Mouse (Mus musculus): ENCODE measurements around the gene Vmn2r67. TPM values are rescaled to one million over a fixed set of nuclear protein-coding genes. Genes with fewer than 3 reads are reported as not detected.
"Not testable (repeated sequence)": the region's sequence is repeated elsewhere in the genome, so short reads cannot be mapped to it uniquely, and the experiment has no call there.

The Vmn2r67 gene
- not detected in 2 replicates for polyA plus RNA-seq (2016; fragmentation: Nextera tagmentation; extraction: Ambion mirVana)

DNA sequence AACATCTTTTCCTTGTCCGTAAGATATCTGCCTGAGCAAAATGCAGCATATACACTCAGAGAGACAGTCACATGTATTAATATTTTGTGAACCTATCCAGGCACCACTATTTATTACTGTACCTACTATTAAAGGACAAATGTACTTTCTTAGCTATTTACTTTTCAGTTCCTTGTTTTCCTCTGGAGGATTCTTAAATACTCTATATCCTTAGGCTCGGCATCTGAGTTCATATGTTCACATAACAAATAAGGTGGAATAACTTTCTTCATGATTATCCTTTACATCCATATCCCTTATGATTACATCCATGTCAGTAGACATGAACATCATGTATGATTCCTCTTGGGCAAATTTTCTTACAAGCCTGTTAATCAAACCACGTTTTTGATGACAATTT lies at the start of gene Vmn2r67:
Gene Vmn2r67, minus strand, starts transcription at position 101 of the 400 bp plus-strand sequence.
- Histone ChIP-seq H3K4me3 (no peak within 1 kb of the TSS), H3K36me3 (no peaks in the 10 kb centered on the region)
- 84% methylated on average over 3 of the region's 3 CpGs for whole genome bisulfite sequencing

DNA sequence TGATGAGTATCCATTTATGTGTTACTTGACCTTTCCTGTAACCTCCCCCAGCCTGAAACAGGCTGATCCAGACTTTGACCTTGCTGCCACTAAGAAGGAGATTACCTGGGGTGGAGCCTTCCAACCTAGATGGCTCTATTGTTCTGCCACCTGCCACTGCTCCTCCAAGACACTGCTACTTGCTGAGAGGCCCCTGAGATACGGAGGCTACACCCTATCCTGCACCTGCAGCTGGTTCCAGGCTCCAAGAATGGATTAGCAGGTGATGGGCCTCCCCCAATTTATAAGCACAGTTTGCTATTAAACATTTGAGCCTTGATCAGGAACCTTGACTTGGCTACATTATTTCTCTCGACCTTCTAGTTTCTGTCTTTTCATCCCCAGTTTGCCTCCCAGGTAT lies 51.3 kb downstream of the Vmn2r67 start:
- WGBS = 56% methylated on average over 2 of the region's 2 CpGs

More for the DNA sequence above, at the start of gene Vmn2r67:
- no peaks in the 10 kb centered on the region for H3K27me3 ChIP-seq
- H3K9ac ChIP-seq = no peak within 1 kb of the TSS
- H3K4me1 ChIP-seq = no peaks in the 10 kb centered on the region
- no peak within 1 kb of the TSS for H3K4me2 ChIP-seq (replicated peaks)
- H3K9me3 ChIP-seq = no peaks in the 10 kb centered on the region
- no peak for ATAC-seq (ENCODE audit: insufficient number of reproducible peaks, insufficient read depth, low FRiP score, low TSS enrichment)
- H3K27ac ChIP-seq = no peak within 1 kb of the TSS

More for the DNA sequence above, 51.3 kb downstream of the Vmn2r67 start:
- H3K4me1 ChIP-seq; H3K4me3 ChIP-seq; H3K9me3 ChIP-seq; H3K4me2 ChIP-seq (replicated peaks); H3K27me3 ChIP-seq; ATAC-seq (ENCODE audit: insufficient number of reproducible peaks, insufficient read depth, low FRiP score, low TSS enrichment); H3K36me3 ChIP-seq; H3K27ac ChIP-seq; H3K9ac ChIP-seq: not testable (repeated sequence)

Other genes with a start within 250 kb of the Vmn2r67 start
- gene Vmn2r65, start 191.9 kb downstream of the Vmn2r67 start, polyA plus RNA-seq (2016; fragmentation: Nextera tagmentation; extraction: Ambion mirVana) = not detected in 2 replicates
- gene Vmn2r66, start 143.7 kb downstream of the Vmn2r67 start, polyA plus RNA-seq (2016; fragmentation: Nextera tagmentation; extraction: Ambion mirVana) = not detected in 2 replicates
- not detected in 2 replicates for gene Vmn2r68, start 81.8 kb upstream of the Vmn2r67 start, polyA plus RNA-seq (2016; fragmentation: Nextera tagmentation; extraction: Ambion mirVana)

All from embryonic facial prominence, embryonic 12.5 days (tissue).